Mouse (Mus musculus) MEL (cell line): ENCODE results near the gene Slc25a24. TPM values are rescaled to one million over a fixed set of nuclear protein-coding genes. Genes with fewer than 3 reads are reported as not detected.

Experiments used
- DNase-seq: peaks from one replicate; pipeline ENCODE4 v3.0.0; 2011; ENCODE audit warnings: low read depth, low spot score
- H3K27ac ChIP-seq: 2 replicates; pipeline ENCODE4 v1.5.1; 2012; ENCODE audit warnings: low read depth, mild to moderate bottlenecking, control low read depth, low read length, moderate library complexity; ENCODE audit not compliant: control insufficient read depth
- H3K27me3 ChIP-seq, 2 experiments: fragments of 150-350 bp in 1 of 2; sonication (generic) in 1 of 2; 2 replicates each; pipeline ENCODE4 v1.6.1; 2012; ENCODE audit warnings: low read length in 2 of 2, mild to moderate bottlenecking in 2 of 2, improper control_type of control experiment in 1 of 2, moderate library complexity in 1 of 2; ENCODE audit not compliant: insufficient read depth in 2 of 2, control insufficient read depth in 1 of 2
- H3K36me3 ChIP-seq, 2 experiments: 2 replicates each; pipeline ENCODE4 v1.6.1; 2012 to 2014; ENCODE audit warnings: low read length in 2 of 2, improper control_type of control experiment in 1 of 2, inconsistent platforms in 1 of 2, mild to moderate bottlenecking in 1 of 2; ENCODE audit not compliant: insufficient read depth in 2 of 2, control insufficient read depth in 1 of 2
- H3K4me1 ChIP-seq, 2 experiments: fragments of 150-350 bp in 1 of 2; sonication (generic) in 1 of 2; 2 replicates each; pipeline ENCODE4 v1.6.1; 2012; ENCODE audit warnings: low read length in 2 of 2, improper control_type of control experiment in 1 of 2, mild to moderate bottlenecking in 1 of 2; ENCODE audit not compliant: insufficient read depth in 2 of 2, control insufficient read depth in 1 of 2
- H3K4me3 ChIP-seq, 2 experiments: fragments of 150-350 bp in 1 of 2; sonication (generic) in 1 of 2; 2 replicates each; pipeline ENCODE4 v1.5.1; 2012; ENCODE audit warnings: low read depth in 2 of 2, low read length in 2 of 2, mild to moderate bottlenecking in 2 of 2, moderate library complexity in 2 of 2, control low read depth in 1 of 2, improper control_type of control experiment in 1 of 2; ENCODE audit not compliant: control insufficient read depth in 1 of 2, insufficient read depth in 1 of 2
- H3K79me2 ChIP-seq: 2 replicates; pipeline ENCODE4 v1.6.1; 2012; ENCODE audit warnings: mild to moderate bottlenecking, low read length, moderate library complexity; ENCODE audit not compliant: control insufficient read depth, poor library complexity, insufficient read depth
- H3K9ac ChIP-seq: 2 replicates; pipeline ENCODE4 v1.6.1; 2012; ENCODE audit warnings: low read depth, mild to moderate bottlenecking, control low read depth, low read length, moderate library complexity; ENCODE audit not compliant: control insufficient read depth, poor library complexity, severe bottlenecking
- H3K9me3 ChIP-seq: fragments of 150-350 bp; sonication (generic); replicated peaks from 2 replicates; pipeline ENCODE4 v1.6.1; 2012; ENCODE audit warnings: mild to moderate bottlenecking, low read length, improper control_type of control experiment, moderate library complexity; ENCODE audit not compliant: insufficient read depth
- CHD1 ChIP-seq: IDR thresholded peaks from 2 replicates; pipeline ENCODE4 v1.6.1; 2012; ENCODE audit warnings: low read depth, mild to moderate bottlenecking, inconsistent platforms, low read length, improper control_type of control experiment
- CTCF ChIP-seq, 3 experiments: IDR thresholded peaks in 2 of 3; conservative IDR thresholded peaks in 1 of 3; 2 replicates each; pipeline ENCODE4 v1.5.1; 2011 to 2012; ENCODE audit warnings: low read length in 3 of 3, low read depth in 2 of 3, mild to moderate bottlenecking in 2 of 3, improper control_type of control experiment in 1 of 3, inconsistent platforms in 1 of 3, mixed read lengths in 1 of 3, moderate library complexity in 1 of 3; ENCODE audit not compliant: control insufficient read depth in 1 of 3, insufficient read depth in 1 of 3, poor library complexity in 1 of 3, severe bottlenecking in 1 of 3
- E2F4 ChIP-seq: IDR thresholded peaks from 2 replicates; pipeline ENCODE4 v1.6.1; 2011; ENCODE audit warnings: low read depth, low read length, improper control_type of control experiment, borderline replicate concordance
- ELF1 ChIP-seq: IDR thresholded peaks from 2 replicates; pipeline ENCODE4 v1.6.1; 2014; ENCODE audit warnings: low read depth, mild to moderate bottlenecking, inconsistent platforms, low read length, improper control_type of control experiment, moderate library complexity
- EP300 ChIP-seq, 2 experiments: IDR thresholded peaks; 2 replicates each; pipeline ENCODE4 v1.6.1; 2011; ENCODE audit warnings: improper control_type of control experiment in 2 of 2, low read length in 2 of 2, low read depth in 1 of 2, mild to moderate bottlenecking in 1 of 2
- ETS1 ChIP-seq: IDR thresholded peaks from 2 replicates; pipeline ENCODE4 v1.6.1; 2012; ENCODE audit warnings: low read depth, mild to moderate bottlenecking, inconsistent platforms, low read length, improper control_type of control experiment, moderate library complexity
- GATA1 ChIP-seq: IDR thresholded peaks from 2 replicates; pipeline ENCODE4 v1.6.1; 2011; ENCODE audit warnings: low read depth, low read length, improper control_type of control experiment
- MAFK ChIP-seq: IDR thresholded peaks from 2 replicates; pipeline ENCODE4 v1.6.1; 2011; ENCODE audit warnings: low read depth, mild to moderate bottlenecking, low read length, improper control_type of control experiment, borderline replicate concordance
- MAZ ChIP-seq: IDR thresholded peaks from 2 replicates; pipeline ENCODE4 v1.6.1; 2012; ENCODE audit warnings: low read depth, mild to moderate bottlenecking, inconsistent platforms, low read length, improper control_type of control experiment
- MEF2A ChIP-seq: IDR thresholded peaks from 2 replicates; pipeline ENCODE4 v1.6.1; 2014; ENCODE audit warnings: low read depth, mild to moderate bottlenecking, inconsistent platforms, low read length, improper control_type of control experiment; ENCODE audit not compliant: poor library complexity, insufficient replicate concordance, severe bottlenecking; ENCODE audit errors: extremely low read depth
- MXI1 ChIP-seq: IDR thresholded peaks from 2 replicates; pipeline ENCODE4 v1.6.1; 2011; ENCODE audit warnings: mild to moderate bottlenecking, low read depth, low read length, improper control_type of control experiment
- NRF1 ChIP-seq: IDR thresholded peaks from 2 replicates; pipeline ENCODE4 v1.6.1; 2014; ENCODE audit warnings: low read depth, mild to moderate bottlenecking, inconsistent platforms, low read length, improper control_type of control experiment, moderate library complexity; ENCODE audit not compliant: poor library complexity, insufficient read depth, severe bottlenecking
- POLR2AphosphoS2 ChIP-seq: IDR thresholded peaks from 2 replicates; pipeline ENCODE4 v1.6.1; 2011; ENCODE audit warnings: low read length, improper control_type of control experiment
- POLR2AphosphoS5 ChIP-seq: IDR thresholded peaks from 2 replicates; pipeline ENCODE4 v1.6.1; 2012; ENCODE audit warnings: low read depth, borderline replicate concordance, mild to moderate bottlenecking, inconsistent platforms, low read length, moderate library complexity, mixed read lengths
- SIN3A ChIP-seq: IDR thresholded peaks from 2 replicates; pipeline ENCODE4 v1.6.1; 2012; ENCODE audit warnings: low read length, improper control_type of control experiment, inconsistent platforms
- TAL1 ChIP-seq: IDR thresholded peaks from 2 replicates; pipeline ENCODE4 v1.6.1; 2012; ENCODE audit warnings: mild to moderate bottlenecking, inconsistent platforms, low read length, moderate library complexity, mixed read lengths
- TBP ChIP-seq: IDR thresholded peaks from 2 replicates; pipeline ENCODE4 v1.8.0; 2011; ENCODE audit warnings: low read depth, low read length, improper control_type of control experiment
- USF2 ChIP-seq, 2 experiments: IDR thresholded peaks; 2 replicates each; pipeline ENCODE4 v1.6.1; 2011 to 2012; ENCODE audit warnings: improper control_type of control experiment in 2 of 2, low read length in 2 of 2, borderline replicate concordance in 1 of 2, inconsistent platforms in 1 of 2, low read depth in 1 of 2, mild to moderate bottlenecking in 1 of 2; ENCODE audit not compliant: insufficient read depth in 1 of 2
- ZNF384 ChIP-seq: IDR thresholded peaks from 2 replicates; pipeline ENCODE4 v1.6.1; 2012; ENCODE audit warnings: low read depth, mild to moderate bottlenecking, inconsistent platforms, low read length, improper control_type of control experiment
- polyA plus RNA-seq, 2 experiments: library from polyadenylated mRNA; stranded (reverse) in 1 of 2; unstranded in 1 of 2; fragments of >175 nt in 1 of 2; fragments of >200 nt in 1 of 2; gene quantifications; 2 replicates each; pipeline versions ENCODE4 v1.2.1 to v1.2.4; 2012; ENCODE audit warnings: low replicate concordance in 2 of 2, low read depth in 1 of 2; ENCODE audit not compliant: insufficient read length in 2 of 2, insufficient read depth in 1 of 2, missing spikeins in 1 of 2
- total RNA-seq: library from RNA; depleted of rRNA; stranded (reverse); fragments of 300-350 nt; gene quantifications from 2 replicates; pipeline ENCODE4 v1.2.3, GENCODE M21; 2012

Slc25a24 gene
- total and polyA plus RNA-seq, 3 experiments = 5.6 to 14.3 TPM; not detected in 1

- Histone ChIP-seq H3K36me3 (no peaks in the 10 kb centered on the region; a peak in 1 of 4 replicates), H3K9me3 (no peaks in the 10 kb centered on the region), H3K4me1 (no peaks in the 10 kb centered on the region), H3K27ac (no peak overlapping the region), H3K79me2 (no peaks in the 10 kb centered on the region), H3K4me3 (no peak overlapping the region), H3K27me3 (no peaks in the 10 kb centered on the region), H3K9ac (no peak overlapping the region)
- no peak for DNase-seq
- TF ChIP-seq NRF1 (no peak), MAZ (no peak), MAFK (no peak), CTCF (IDR thresholded peaks at IDR 0.05 in 2 of 3, conservative IDR thresholded peaks at IDR 0.05 in 1 of 3; ENCODE audit: control insufficient read depth in 1 of 3, insufficient read depth in 1 of 3, low read depth in 2 of 3, low read length in 3 of 3, poor library complexity in 1 of 3, severe bottlenecking in 1 of 3) (no peak), EP300 (IDR thresholded peaks at IDR 0.05; ENCODE audit: low read depth in 1 of 2, low read length in 2 of 2) (no peak), ZNF384 (no peak)
Measured at GRCm38 (mm10) chr3:109164088-109164487, 41.1 kb downstream of the Slc25a24 start.

GRCm38 (mm10) chr3:109164644-109165043 is 41.7 kb downstream of the Slc25a24 start:
- Histone ChIP-seq H3K36me3 (no peaks in the 10 kb centered on the region; a peak in 1 of 4 replicates), H3K27me3 (no peaks in the 10 kb centered on the region), H3K9me3 (no peaks in the 10 kb centered on the region), H3K27ac (no peak overlapping the region), H3K4me3 (no peak overlapping the region), H3K79me2 (no peaks in the 10 kb centered on the region), H3K9ac (no peak overlapping the region), H3K4me1 (no peaks in the 10 kb centered on the region)
- TF ChIP-seq MEF2A = no peak
- no peak for TF ChIP-seq GATA1
- TF ChIP-seq NRF1 = no peak
- TF ChIP-seq POLR2AphosphoS5 = no peak
- no peak for TF ChIP-seq MAZ
- TF ChIP-seq CTCF (IDR thresholded peaks at IDR 0.05 in 2 of 3, conservative IDR thresholded peaks at IDR 0.05 in 1 of 3; ENCODE audit: control insufficient read depth in 1 of 3, insufficient read depth in 1 of 3, low read depth in 2 of 3, low read length in 3 of 3, poor library complexity in 1 of 3, severe bottlenecking in 1 of 3) = no peak
- TF ChIP-seq ETS1 = no peak
- no peak for TF ChIP-seq ELF1
- TF ChIP-seq TBP = no peak
- TF ChIP-seq CHD1 = no peak
- TF ChIP-seq TAL1 = no peak
- TF ChIP-seq USF2 (IDR thresholded peaks at IDR 0.05; ENCODE audit: borderline replicate concordance in 1 of 2, insufficient read depth in 1 of 2, low read depth in 1 of 2, low read length in 2 of 2) = no peak
- no peak for TF ChIP-seq POLR2AphosphoS2
- TF ChIP-seq MXI1 = no peak
- no peak for TF ChIP-seq E2F4
- TF ChIP-seq SIN3A = no peak
- no peak for DNase-seq
